Mouse (Mus musculus): Measurements from ENCODE around the gene Lmod3. TPM values are rescaled to one million over a fixed set of nuclear protein-coding genes. Genes with fewer than 3 reads are reported as not detected.

Lmod3 gene
- total and polyA plus RNA-seq, 2 experiments = 0.07 to 0.28 TPM

GRCm38 (mm10) chr6:97273058-97273710, 20.6 kb upstream of the Lmod3 start:
- H3K27me3 ChIP-seq (ENCODE audit: control insufficient read depth, insufficient read depth, low read length) = no peaks in the 10 kb centered on the region
- H3K4me1 ChIP-seq (ENCODE audit: control insufficient read depth, insufficient read depth, low read length) = peaks cover 24% of the 10 kb centered on the region
- H3K27ac ChIP-seq (replicated peaks; ENCODE audit: insufficient read depth, low read depth, low read length) = no peak overlapping the region
- no peak overlapping the region for H3K9ac ChIP-seq (ENCODE audit: low read depth, low read length)
- H3K79me2 ChIP-seq (ENCODE audit: control insufficient read depth, insufficient read depth, low read length) = no peaks in the 10 kb centered on the region
- TF ChIP-seq POLR2A (IDR thresholded peaks at IDR 0.05; ENCODE audit: extremely low read depth, insufficient read depth, low read length) (no peak), CTCF (IDR thresholded peaks at IDR 0.05; ENCODE audit: low read depth, low read length) (no peak)
- WGBS = 79% methylated on average over 16 of the region's 16 CpGs
- no peak for DNase-seq (ENCODE audit: extremely low read depth, low read depth, low spot score)
- H3K4me3 ChIP-seq (ENCODE audit: insufficient read depth, low read depth, low read length) = no peak overlapping the region
- H3K36me3 ChIP-seq (ENCODE audit: control insufficient read depth, insufficient read depth, low read length) = no peaks in the 10 kb centered on the region

- no peaks in the 10 kb centered on the region for H3K79me2 ChIP-seq (ENCODE audit: control insufficient read depth, insufficient read depth, low read length)
- DNase-seq (ENCODE audit: extremely low read depth, low read depth, low spot score) = no peak
- no peak overlapping the region for H3K27ac ChIP-seq (replicated peaks; ENCODE audit: insufficient read depth, low read depth, low read length)
- no peak overlapping the region for H3K9ac ChIP-seq (ENCODE audit: low read depth, low read length)
- no peak overlapping the region for H3K4me3 ChIP-seq (ENCODE audit: insufficient read depth, low read depth, low read length)
- no peaks in the 10 kb centered on the region for H3K27me3 ChIP-seq (ENCODE audit: control insufficient read depth, insufficient read depth, low read length)
- no peaks in the 10 kb centered on the region for H3K36me3 ChIP-seq (ENCODE audit: control insufficient read depth, insufficient read depth, low read length)
- whole genome bisulfite sequencing = 99% methylated on average over 2 of the region's 2 CpGs
- TF ChIP-seq CTCF (IDR thresholded peaks at IDR 0.05; ENCODE audit: low read depth, low read length) (no peak), POLR2A (IDR thresholded peaks at IDR 0.05; ENCODE audit: extremely low read depth, insufficient read depth, low read length) (no peak)
- peaks cover 28% of the 10 kb centered on the region for H3K4me1 ChIP-seq (ENCODE audit: control insufficient read depth, insufficient read depth, low read length)
Observed at GRCm38 (mm10) chr6:97272349-97272748, 19.8 kb upstream of the Lmod3 start.

GRCm38 (mm10) chr6:97269596-97269995, 17.0 kb upstream of the Lmod3 start:
- Histone ChIP-seq H3K79me2 (ENCODE audit: control insufficient read depth, insufficient read depth, low read length) (no peaks in the 10 kb centered on the region), H3K4me3 (ENCODE audit: insufficient read depth, low read depth, low read length) (no peak overlapping the region), H3K9ac (ENCODE audit: low read depth, low read length) (no peak overlapping the region), H3K27me3 (ENCODE audit: control insufficient read depth, insufficient read depth, low read length) (no peaks in the 10 kb centered on the region), H3K27ac (replicated peaks; ENCODE audit: insufficient read depth, low read depth, low read length) (peak overlapping the region; percentile 96), H3K36me3 (ENCODE audit: control insufficient read depth, insufficient read depth, low read length) (no peaks in the 10 kb centered on the region), H3K4me1 (ENCODE audit: control insufficient read depth, insufficient read depth, low read length) (peaks cover 23% of the 10 kb centered on the region)
- peak; percentile 100 for DNase-seq (ENCODE audit: extremely low read depth, low read depth, low spot score)
- TF ChIP-seq CTCF (IDR thresholded peaks at IDR 0.05; ENCODE audit: low read depth, low read length) (no peak), POLR2A (IDR thresholded peaks at IDR 0.05; ENCODE audit: extremely low read depth, insufficient read depth, low read length) (no peak)
- WGBS = 24% methylated on average over 11 of the region's 11 CpGs

- Histone ChIP-seq H3K27me3 (ENCODE audit: control insufficient read depth, insufficient read depth, low read length) (no peaks in the 10 kb centered on the region), H3K9ac (ENCODE audit: low read depth, low read length) (no peak overlapping the region), H3K36me3 (ENCODE audit: control insufficient read depth, insufficient read depth, low read length) (no peaks in the 10 kb centered on the region), H3K4me3 (ENCODE audit: insufficient read depth, low read depth, low read length) (no peak overlapping the region), H3K27ac (replicated peaks; ENCODE audit: insufficient read depth, low read depth, low read length) (peak overlapping the region; percentile 70), H3K4me1 (ENCODE audit: control insufficient read depth, insufficient read depth, low read length) (peaks cover 30% of the 10 kb centered on the region), H3K79me2 (ENCODE audit: control insufficient read depth, insufficient read depth, low read length) (no peaks in the 10 kb centered on the region)
- no peak for DNase-seq (ENCODE audit: extremely low read depth, low read depth, low spot score)
- TF ChIP-seq CTCF (IDR thresholded peaks at IDR 0.05; ENCODE audit: low read depth, low read length) = no peak
- no peak for TF ChIP-seq POLR2A (IDR thresholded peaks at IDR 0.05; ENCODE audit: extremely low read depth, insufficient read depth, low read length)
- 98% methylated on average over 2 of the region's 2 CpGs for WGBS
Observed at GRCm38 (mm10) chr6:97267132-97267531, 14.6 kb upstream of the Lmod3 start.

- no peaks in the 10 kb centered on the region for H3K79me2 ChIP-seq (ENCODE audit: control insufficient read depth, insufficient read depth, low read length)
Observed at GRCm38 (mm10) chr6:97266661-97267060, 14.1 kb upstream of the Lmod3 start.

GRCm38 (mm10) chr6:97265705-97266104, 13.1 kb upstream of the Lmod3 start:
- Histone ChIP-seq H3K36me3 (ENCODE audit: control insufficient read depth, insufficient read depth, low read length) (no peaks in the 10 kb centered on the region), H3K4me3 (ENCODE audit: insufficient read depth, low read depth, low read length) (no peak overlapping the region), H3K27me3 (ENCODE audit: control insufficient read depth, insufficient read depth, low read length) (no peaks in the 10 kb centered on the region), H3K79me2 (ENCODE audit: control insufficient read depth, insufficient read depth, low read length) (no peaks in the 10 kb centered on the region), H3K27ac (replicated peaks; ENCODE audit: insufficient read depth, low read depth, low read length) (peak overlapping the region; percentile 64), H3K9ac (ENCODE audit: low read depth, low read length) (no peak overlapping the region), H3K4me1 (ENCODE audit: control insufficient read depth, insufficient read depth, low read length) (peaks cover 32% of the 10 kb centered on the region)
- TF ChIP-seq POLR2A (IDR thresholded peaks at IDR 0.05; ENCODE audit: extremely low read depth, insufficient read depth, low read length) (no peak), CTCF (IDR thresholded peaks at IDR 0.05; ENCODE audit: low read depth, low read length) (no peak)
- WGBS = 52% methylated on average over 3 of the region's 3 CpGs
- DNase-seq (ENCODE audit: extremely low read depth, low read depth, low spot score) = no peak

More at GRCm38 (mm10) chr6:97266661-97267060, 14.1 kb upstream of the Lmod3 start:
- H3K9ac ChIP-seq (ENCODE audit: low read depth, low read length) = no peak overlapping the region
- WGBS = 47% methylated on average over 4 of the region's 4 CpGs
- TF ChIP-seq POLR2A (IDR thresholded peaks at IDR 0.05; ENCODE audit: extremely low read depth, insufficient read depth, low read length) (no peak), CTCF (IDR thresholded peaks at IDR 0.05; ENCODE audit: low read depth, low read length) (no peak)
- H3K4me1 ChIP-seq (ENCODE audit: control insufficient read depth, insufficient read depth, low read length) = peaks cover 32% of the 10 kb centered on the region
- no peaks in the 10 kb centered on the region for H3K27me3 ChIP-seq (ENCODE audit: control insufficient read depth, insufficient read depth, low read length)
- H3K27ac ChIP-seq (replicated peaks; ENCODE audit: insufficient read depth, low read depth, low read length) = peak overlapping the region; percentile 69
- H3K36me3 ChIP-seq (ENCODE audit: control insufficient read depth, insufficient read depth, low read length) = no peaks in the 10 kb centered on the region
- no peak for DNase-seq (ENCODE audit: extremely low read depth, low read depth, low spot score)
- H3K4me3 ChIP-seq (ENCODE audit: insufficient read depth, low read depth, low read length) = no peak overlapping the region

Measured in liver, adult 2 months (tissue).